Mouse (Mus musculus) midbrain, embryonic 10.5 days (tissue): Measurements from ENCODE around the gene Defb20. TPM values are rescaled to one million over a fixed set of nuclear protein-coding genes. Genes with fewer than 3 reads are reported as not detected.
"Not testable (repeated sequence)": the region's sequence is repeated elsewhere in the genome, so short reads cannot be mapped to it uniquely, and the experiment has no call there.

ENCODE experiments used
- DNase-seq: peaks from one replicate; pipeline ENCODE4 v3.0.0-alpha.2; 2017; ENCODE audit warnings: low spot score
- H3K27ac ChIP-seq: fragments of 300-500 bp; sonication (generic); replicated peaks from 2 replicates; pipeline ENCODE4 v1.5.1; 2016; ENCODE audit warnings: mild to moderate bottlenecking
- H3K27me3 ChIP-seq: fragments of 300-500 bp; sonication (generic); 2 replicates; pipeline ENCODE4 v1.6.1; 2016; ENCODE audit warnings: low read depth, mild to moderate bottlenecking; ENCODE audit not compliant: poor library complexity, severe bottlenecking
- H3K36me3 ChIP-seq: fragments of 300-500 bp; sonication (generic); 2 replicates; pipeline ENCODE4 v1.6.1; 2016; ENCODE audit warnings: mild to moderate bottlenecking, moderate library complexity
- H3K4me1 ChIP-seq: fragments of 300-500 bp; sonication (generic); 2 replicates; pipeline ENCODE4 v1.6.1; 2016
- H3K4me3 ChIP-seq: fragments of 300-500 bp; sonication (generic); 2 replicates; pipeline ENCODE4 v1.5.1; 2016; ENCODE audit warnings: mild to moderate bottlenecking, moderate library complexity
- H3K9me3 ChIP-seq: fragments of 300-500 bp; sonication (generic); replicated peaks from 2 replicates; pipeline ENCODE4 v1.6.1; 2016; ENCODE audit warnings: mild to moderate bottlenecking
- WGBS: fragments of 180-500 bp; shearing (Covaris S2); methylation state at CpG from one replicate; pipeline ENCODE4 v1.1.7; 2016; 5-methylcytosine and 5-hydroxymethylcytosine counted together
- polyA plus RNA-seq: library from polyadenylated mRNA; unstranded; fragments of >200 nt; fragmentation: Nextera tagmentation; extraction: Ambion mirVana; gene quantifications from 2 replicates; pipeline ENCODE4 v1.2.1, GENCODE M21; 2016

Gene Defb20
- not detected in 2 replicates for polyA plus RNA-seq

DNA sequence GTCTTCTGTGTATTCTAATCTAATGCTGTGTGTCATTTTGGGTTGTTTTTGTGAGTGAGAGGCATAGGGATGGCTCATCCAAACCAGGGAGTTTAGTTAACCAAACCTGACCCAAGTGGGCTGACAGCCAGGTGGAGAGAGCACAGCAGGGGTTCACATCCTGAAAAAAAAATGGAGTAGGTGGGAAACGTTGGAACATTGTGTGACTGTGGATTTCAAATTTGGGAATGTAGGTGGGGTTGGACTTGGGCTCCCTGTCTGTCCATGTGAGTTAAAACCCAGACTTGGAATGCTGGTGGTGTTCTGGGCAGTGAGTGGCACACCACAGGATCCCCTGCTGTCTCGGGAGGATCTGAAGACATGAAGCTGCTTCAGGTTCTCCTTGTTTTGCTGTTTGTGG, at the start of gene Defb20:
Defb20 (plus strand) TSS at position 301 of the 400 bp plus-strand sequence.
- Histone ChIP-seq H3K9me3 (no peaks in the 10 kb centered on the region), H3K36me3 (no peaks in the 10 kb centered on the region), H3K4me3 (no peak within 1 kb of the TSS), H3K27ac (no peak within 1 kb of the TSS), H3K4me1 (no peaks in the 10 kb centered on the region), H3K27me3 (no peaks in the 10 kb centered on the region)
- no peak for DNase-seq
- WGBS = 74% methylated on average over 2 of the region's 2 CpGs

DNA sequence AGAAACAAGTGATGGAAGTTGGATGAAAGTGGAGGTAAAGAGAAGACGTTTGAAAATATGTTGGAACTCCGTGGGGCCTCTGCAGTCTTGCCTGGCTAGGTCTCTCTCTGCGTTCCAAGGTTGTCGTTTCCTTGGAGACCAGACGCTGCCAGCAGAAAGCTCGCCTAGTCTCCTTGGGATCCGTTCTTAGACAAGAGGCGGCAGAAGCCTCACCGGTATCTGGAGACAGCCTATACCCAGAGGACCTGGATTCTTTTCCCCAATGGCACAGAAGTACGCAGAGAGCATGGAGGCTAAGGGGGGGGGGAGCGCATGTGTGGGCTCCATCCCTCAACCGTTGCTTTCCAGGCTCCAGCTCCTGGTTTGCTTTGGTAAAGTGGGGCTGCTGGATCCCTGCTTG, 49.4 kb upstream of the Defb20 start:
- peak; percentile 42 for DNase-seq
- H3K27me3 ChIP-seq = no peaks in the 10 kb centered on the region
- H3K4me1 ChIP-seq = peaks cover 13% of the 10 kb centered on the region
- H3K27ac ChIP-seq = no peak overlapping the region; the same call in 1 of the 2 replicates
- no peaks in the 10 kb centered on the region for H3K9me3 ChIP-seq
- H3K36me3 ChIP-seq = no peaks in the 10 kb centered on the region
- peak overlapping the region; percentile 33 for H3K4me3 ChIP-seq
- WGBS = 5% methylated on average over 12 of the region's 12 CpGs

DNA sequence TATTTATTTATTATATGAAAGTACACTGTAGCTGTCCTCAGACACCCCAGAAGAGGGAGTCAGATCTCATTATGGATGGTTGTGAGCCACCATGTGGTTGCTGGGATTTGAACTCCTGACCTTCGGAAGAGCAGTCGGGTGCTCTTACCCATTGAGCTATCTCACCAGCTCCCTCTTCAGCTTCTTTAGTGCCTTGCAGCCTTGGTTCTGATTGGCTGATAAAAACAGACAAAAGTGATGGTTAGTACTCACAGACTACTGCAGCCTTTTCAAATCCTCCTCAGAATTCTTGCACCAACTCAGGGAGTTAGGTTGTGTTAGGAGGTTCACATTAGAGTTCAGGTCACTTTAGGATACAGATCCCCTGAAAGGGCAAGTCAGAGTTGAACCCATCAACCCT, 48.4 kb upstream of the Defb20 start:
- H3K36me3 ChIP-seq, H3K27ac ChIP-seq, DNase-seq, H3K27me3 ChIP-seq, H3K4me3 ChIP-seq, H3K9me3 ChIP-seq: not testable (repeated sequence)
- H3K4me1 ChIP-seq = peaks cover 13% of the 10 kb centered on the region
- 88% methylated on average over 2 of the region's 2 CpGs for WGBS

DNA sequence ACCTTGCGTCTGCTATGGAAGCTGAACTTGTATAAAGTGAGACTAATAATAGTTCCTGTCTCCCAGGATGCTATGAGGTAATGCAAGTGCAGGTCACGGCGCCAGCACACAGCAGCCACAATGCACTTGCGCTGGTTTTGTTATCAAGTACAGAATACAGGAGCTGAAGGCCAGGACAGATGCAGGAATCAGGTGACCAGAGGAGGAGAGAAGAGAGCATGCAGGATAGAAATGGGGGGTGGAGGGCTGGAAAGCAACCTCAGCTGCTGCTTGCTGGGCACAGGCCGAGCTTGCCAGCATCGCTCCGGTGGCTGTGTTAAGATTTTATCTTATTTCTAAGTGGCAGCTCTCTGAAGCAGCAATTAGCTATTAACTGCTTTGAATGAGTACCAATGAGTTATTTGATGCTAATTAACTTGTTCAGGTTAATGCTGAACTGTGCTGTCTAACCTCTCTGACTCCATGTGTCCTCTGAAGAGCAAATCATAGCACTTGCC, 40.4 kb upstream of the Defb20 start:
- Histone ChIP-seq H3K27me3 (peaks cover 8% of the 10 kb centered on the region; the same call in 1 of the 2 replicates), H3K9me3 (no peaks in the 10 kb centered on the region), H3K4me3 (no peak overlapping the region), H3K36me3 (no peaks in the 10 kb centered on the region), H3K27ac (no peak overlapping the region), H3K4me1 (peaks cover 15% of the 10 kb centered on the region)
- WGBS = 83% methylated on average over 7 of the region's 7 CpGs
- no peak for DNase-seq

DNA sequence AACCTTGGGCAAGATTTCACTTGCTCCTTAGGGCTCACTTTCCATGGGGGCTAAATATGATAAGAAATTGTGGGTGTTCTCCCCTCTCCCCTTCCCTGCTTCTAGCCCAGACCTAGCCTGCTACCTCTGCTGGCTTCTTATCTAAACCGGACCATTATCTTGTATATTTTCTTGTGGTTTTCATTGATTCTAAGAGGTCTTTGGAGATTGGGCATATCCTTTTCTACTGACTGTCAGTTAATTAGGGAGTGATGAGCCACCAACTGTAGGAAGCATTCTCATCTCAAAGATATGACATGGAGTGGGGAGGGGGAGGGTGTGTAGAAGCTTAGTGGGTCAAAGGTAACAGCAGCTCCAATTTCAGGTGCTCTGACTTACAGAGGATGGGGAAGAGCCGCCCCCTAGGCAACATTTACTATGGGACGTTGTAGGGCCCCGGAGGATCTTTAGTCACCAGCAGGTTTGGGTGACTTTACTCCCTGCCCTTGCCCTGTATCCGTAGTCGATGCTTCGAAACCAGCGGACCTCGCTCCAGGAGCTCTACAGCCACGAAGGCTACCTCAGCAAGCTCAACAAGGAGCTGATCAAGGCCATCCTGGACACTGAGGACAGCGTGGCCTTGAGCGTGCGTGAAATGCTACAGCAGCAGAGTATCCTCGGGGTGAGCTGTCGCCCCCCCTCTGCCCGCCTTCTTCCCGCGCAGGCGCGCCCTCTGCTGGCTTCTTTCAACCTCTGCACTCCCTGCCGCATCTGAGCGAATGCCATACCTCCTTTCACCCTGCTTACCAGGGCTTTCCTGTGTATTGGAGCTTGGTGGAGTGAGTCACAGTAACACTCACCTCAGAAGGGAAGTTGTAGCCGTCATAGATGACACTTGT, 39.6 kb upstream of the Defb20 start:
- Histone ChIP-seq H3K9me3 (no peaks in the 10 kb centered on the region), H3K36me3 (no peaks in the 10 kb centered on the region), H3K27me3 (peaks cover 8% of the 10 kb centered on the region; the same call in 1 of the 2 replicates), H3K27ac (peak overlapping the region; percentile 81), H3K4me3 (peak overlapping the region; percentile 53), H3K4me1 (peaks cover 15% of the 10 kb centered on the region)
- DNase-seq = peak; percentile 86
- 2% methylated on average over 23 of the region's 23 CpGs for WGBS

DNA sequence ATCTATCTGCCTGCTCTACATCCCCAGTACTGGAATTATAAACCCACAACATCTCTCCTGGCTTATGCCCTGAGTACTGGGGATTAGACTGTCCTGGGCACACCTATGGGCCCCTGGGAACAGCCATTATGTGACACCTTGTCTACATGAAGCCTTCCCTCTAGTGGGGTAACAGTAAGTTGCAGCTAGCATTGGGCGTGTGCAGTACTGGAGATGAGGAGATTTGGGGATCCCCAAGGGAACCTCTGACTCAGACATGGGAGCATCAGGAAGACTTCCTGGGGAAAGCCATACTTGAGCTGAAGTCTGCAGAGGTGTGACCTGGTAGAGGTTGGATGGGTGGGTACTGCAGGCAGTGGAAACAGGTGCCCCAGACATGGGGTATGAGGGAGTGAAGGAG, 37.9 kb upstream of the Defb20 start:
- Histone ChIP-seq H3K9me3 (no peaks in the 10 kb centered on the region), H3K4me3 (no peak overlapping the region), H3K4me1 (peaks cover 10% of the 10 kb centered on the region), H3K36me3 (no peaks in the 10 kb centered on the region), H3K27ac (no peak overlapping the region), H3K27me3 (peaks cover 8% of the 10 kb centered on the region; the same call in 1 of the 2 replicates)
- no peak for DNase-seq
- WGBS = 56% methylated on average over 1 of the region's 1 CpGs

DNA sequence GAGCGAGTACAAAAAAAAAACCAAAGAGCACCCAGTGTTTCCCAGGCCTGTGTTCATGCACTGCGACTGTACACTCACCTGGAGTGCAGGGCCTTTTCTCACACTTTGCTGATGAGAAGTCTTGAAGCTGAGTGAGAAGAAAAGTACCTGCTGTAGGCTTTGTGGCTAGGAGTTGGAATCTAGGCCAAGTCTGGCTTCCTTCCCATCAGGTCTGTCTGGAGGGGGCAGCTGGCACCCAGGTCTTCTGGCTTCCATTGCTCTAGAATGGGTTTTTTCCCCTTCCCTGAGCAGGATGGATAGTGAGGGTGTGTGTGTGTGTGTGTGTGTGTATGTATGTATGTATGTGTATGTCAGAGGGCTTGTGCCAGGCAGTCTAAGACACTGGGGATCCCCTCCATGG, 37.0 kb upstream of the Defb20 start:
- peaks cover 10% of the 10 kb centered on the region for H3K4me1 ChIP-seq
- 79% methylated on average over 2 of the region's 2 CpGs for WGBS
- no peaks in the 10 kb centered on the region for H3K9me3 ChIP-seq
- no peak overlapping the region for H3K27ac ChIP-seq
- H3K27me3 ChIP-seq = peaks cover 8% of the 10 kb centered on the region; the same call in 1 of the 2 replicates
- no peaks in the 10 kb centered on the region for H3K36me3 ChIP-seq
- no peak for DNase-seq
- no peak overlapping the region for H3K4me3 ChIP-seq

DNA sequence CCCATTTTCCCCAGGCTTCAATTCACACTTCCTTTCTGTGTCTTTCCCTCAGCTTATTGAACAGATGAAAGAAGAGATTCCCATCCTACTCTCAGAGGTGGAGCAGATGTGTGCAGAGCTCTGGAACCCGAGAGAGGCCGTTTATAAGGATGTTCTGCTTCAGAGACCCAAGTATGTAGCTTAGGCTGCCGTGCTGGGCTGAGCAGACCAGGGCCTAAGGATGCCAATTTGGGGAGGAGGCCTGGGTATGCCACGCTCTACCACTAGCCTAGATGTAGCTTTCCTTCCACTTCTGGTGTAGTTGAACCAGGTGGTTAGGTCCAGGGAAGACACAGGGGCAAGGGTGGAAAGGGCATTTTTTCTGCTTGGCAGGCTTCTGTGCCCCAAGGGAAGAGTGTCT, 34.5 kb upstream of the Defb20 start:
- H3K27me3 ChIP-seq = no peaks in the 10 kb centered on the region
- no peak for DNase-seq
- H3K9me3 ChIP-seq = no peaks in the 10 kb centered on the region
- H3K36me3 ChIP-seq = no peaks in the 10 kb centered on the region
- H3K4me1 ChIP-seq = peaks cover 12% of the 10 kb centered on the region
- H3K27ac ChIP-seq = no peak overlapping the region
- H3K4me3 ChIP-seq = no peak overlapping the region
- 77% methylated on average over 4 of the region's 4 CpGs for WGBS

DNA sequence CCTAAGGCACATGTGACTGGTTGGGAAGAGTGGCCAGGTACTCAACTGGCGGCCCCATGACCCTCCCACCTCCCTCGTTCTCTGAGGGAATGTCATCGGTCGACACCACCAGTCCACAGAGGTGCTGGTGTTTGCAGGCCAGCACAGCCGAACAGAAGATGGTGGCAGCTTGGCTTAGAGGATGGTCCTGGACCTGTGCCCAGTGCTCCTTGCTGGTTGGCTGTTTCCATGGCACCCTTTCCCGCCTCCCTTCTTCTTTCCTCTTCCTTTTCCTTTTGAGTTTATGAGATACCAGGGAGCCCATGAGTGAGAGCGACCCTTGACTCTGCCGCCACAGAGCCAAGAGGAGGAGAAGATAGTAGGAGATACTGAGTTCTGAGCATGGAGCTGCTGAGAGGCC, 33.6 kb upstream of the Defb20 start:
- DNase-seq = no peak
- no peak overlapping the region for H3K4me3 ChIP-seq
- no peaks in the 10 kb centered on the region for H3K27me3 ChIP-seq
- 90% methylated on average over 8 of the region's 8 CpGs for WGBS
- H3K9me3 ChIP-seq = no peaks in the 10 kb centered on the region
- H3K4me1 ChIP-seq = peaks cover 11% of the 10 kb centered on the region
- H3K27ac ChIP-seq = no peak overlapping the region
- H3K36me3 ChIP-seq = no peaks in the 10 kb centered on the region

DNA sequence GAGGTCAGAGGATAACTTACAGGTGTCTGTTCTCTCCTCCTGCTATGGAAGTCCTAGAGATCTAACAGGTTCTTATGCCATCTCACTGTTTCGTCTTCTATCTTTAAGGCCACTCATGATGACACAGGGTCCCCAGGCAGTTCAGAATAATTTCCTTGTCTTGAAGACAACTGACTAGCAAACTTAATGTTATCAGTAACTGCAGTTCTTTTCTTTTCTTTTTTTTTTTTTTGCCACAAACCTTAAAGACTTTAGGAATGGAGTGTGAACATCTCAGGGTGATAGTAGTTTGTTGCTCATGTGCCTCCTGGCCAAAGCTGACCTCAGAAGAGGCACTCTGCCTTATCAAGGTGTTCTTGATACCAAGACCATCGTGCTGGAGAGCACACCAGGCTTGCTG, 30.2 kb upstream of the Defb20 start:
- Histone ChIP-seq H3K4me3 (no peak overlapping the region), H3K9me3 (no peaks in the 10 kb centered on the region), H3K27ac (no peak overlapping the region), H3K4me1 (peaks cover 18% of the 10 kb centered on the region), H3K36me3 (no peaks in the 10 kb centered on the region), H3K27me3 (no peaks in the 10 kb centered on the region)
- WGBS = 79% methylated on average over 2 of the region's 2 CpGs
- DNase-seq = no peak

DNA sequence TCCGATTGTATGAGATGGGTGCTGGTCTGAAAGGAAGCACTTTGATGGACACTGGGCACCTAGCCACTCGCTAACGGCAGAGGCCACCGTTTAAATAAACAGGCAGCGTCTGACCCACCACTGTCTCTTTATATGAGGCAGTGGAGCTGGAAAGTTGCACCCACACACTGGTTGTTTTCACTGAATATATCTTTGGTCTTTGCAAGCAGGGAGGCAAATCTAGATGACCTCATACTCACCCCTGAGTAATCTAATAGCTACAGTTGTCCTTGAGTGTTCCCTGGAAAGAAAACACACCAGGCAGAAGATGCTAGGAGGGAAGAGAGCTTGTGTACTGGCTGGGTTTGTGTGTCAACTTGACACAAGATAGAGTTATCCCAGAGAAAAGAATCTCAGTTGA, 29.4 kb upstream of the Defb20 start:
- H3K36me3 ChIP-seq = no peaks in the 10 kb centered on the region
- H3K4me1 ChIP-seq = peaks cover 18% of the 10 kb centered on the region
- H3K27me3 ChIP-seq = no peaks in the 10 kb centered on the region
- no peak overlapping the region for H3K4me3 ChIP-seq
- H3K27ac ChIP-seq = no peak overlapping the region
- WGBS = 61% methylated on average over 5 of the region's 5 CpGs
- no peaks in the 10 kb centered on the region for H3K9me3 ChIP-seq
- no peak for DNase-seq

DNA sequence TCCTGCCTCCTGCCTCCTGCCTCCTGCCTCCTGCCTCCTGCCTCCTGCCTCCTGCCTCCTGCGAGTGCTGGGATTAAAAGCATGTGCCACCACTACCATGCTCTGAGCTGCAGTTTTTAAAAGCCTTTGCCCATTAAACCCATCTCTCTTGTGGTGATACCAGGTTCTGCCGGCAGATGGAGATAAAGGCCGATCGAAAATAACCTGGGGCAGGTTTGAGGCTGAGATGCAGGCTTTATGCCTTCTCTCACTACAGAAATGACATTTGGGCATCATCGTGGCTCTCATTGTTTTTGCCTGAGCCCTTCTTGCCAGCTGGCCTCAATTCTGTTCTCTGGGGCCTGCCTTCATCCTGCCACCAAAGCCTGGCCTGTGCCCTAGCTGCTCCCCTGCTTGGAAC, 26.6 kb upstream of the Defb20 start:
- H3K9me3 ChIP-seq = no peaks in the 10 kb centered on the region
- no peaks in the 10 kb centered on the region for H3K27me3 ChIP-seq
- peak; percentile 59 for DNase-seq
- no peak overlapping the region for H3K4me3 ChIP-seq
- peaks cover 15% of the 10 kb centered on the region for H3K4me1 ChIP-seq
- WGBS = 8% methylated on average over 5 of the region's 5 CpGs
- no peak overlapping the region for H3K27ac ChIP-seq
- H3K36me3 ChIP-seq = no peaks in the 10 kb centered on the region

DNA sequence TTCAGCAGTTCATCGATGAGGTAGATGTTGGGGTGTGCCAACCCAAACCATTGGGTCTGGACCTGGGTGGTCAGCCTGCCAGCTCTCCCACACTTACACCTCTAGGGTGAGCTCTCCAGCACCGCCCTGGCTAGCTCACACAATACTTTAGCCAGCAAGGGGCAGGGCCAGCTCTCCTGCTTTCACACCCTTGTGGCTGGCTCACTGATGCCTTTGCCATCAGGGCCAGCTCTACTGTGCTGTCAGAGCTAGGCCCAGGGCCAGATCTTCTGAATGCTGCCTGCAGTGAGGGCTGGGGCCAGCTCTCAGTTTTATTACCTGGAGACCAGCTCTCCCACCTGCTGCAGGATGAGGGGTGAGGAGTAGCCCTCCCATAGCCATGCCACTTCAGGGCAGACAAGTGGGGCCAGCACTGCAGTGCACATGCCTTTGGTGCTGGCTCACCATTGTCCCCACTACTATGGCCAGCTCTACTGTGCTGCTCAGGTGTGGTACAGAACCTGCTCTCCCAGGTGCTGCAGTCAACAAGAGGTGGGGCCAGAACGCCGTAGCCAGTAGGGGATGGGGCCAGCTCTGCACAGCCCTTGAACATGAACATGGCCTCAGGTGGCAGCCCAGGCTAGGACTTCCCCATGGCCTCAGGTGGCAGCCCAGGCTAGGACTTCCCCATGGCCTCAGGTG, 24.6 kb upstream of the Defb20 start:
- H3K36me3 ChIP-seq = no peaks in the 10 kb centered on the region
- WGBS = 79% methylated on average over 4 of the region's 4 CpGs
- DNase-seq = no peak
- no peak overlapping the region for H3K27ac ChIP-seq
- peaks cover 11% of the 10 kb centered on the region for H3K4me1 ChIP-seq
- H3K9me3 ChIP-seq = no peaks in the 10 kb centered on the region
- H3K4me3 ChIP-seq = no peak overlapping the region
- H3K27me3 ChIP-seq = no peaks in the 10 kb centered on the region
